Mouse (Mus musculus): Measurements from ENCODE around the gene Bmt2. TPM values are rescaled to one million over a fixed set of nuclear protein-coding genes. Genes with fewer than 3 reads are reported as not detected.

Gene Bmt2
- polyA plus RNA-seq, 1 experiment from 2014 or later = 17.6 TPM

Other genes with a start within 250 kb of the Bmt2 start
- gene Tmem168, start 69.9 kb downstream of the Bmt2 start, polyA plus RNA-seq (2016; fragmentation: Nextera tagmentation; extraction: Ambion mirVana) = 26.1 and 31.6 TPM in 2 replicates
- 1.6 and 2.4 TPM in 2 replicates for gene Gpr85, start 162.0 kb upstream of the Bmt2 start, polyA plus RNA-seq (2016; fragmentation: Nextera tagmentation; extraction: Ambion mirVana)
- gene 2610001J05Rik, start 193.6 kb upstream of the Bmt2 start, polyA plus RNA-seq (2016; fragmentation: Nextera tagmentation; extraction: Ambion mirVana) = 79.6 and 87.5 TPM in 2 replicates